Mouse (Mus musculus): ENCODE measurements around the gene Crim1. TPM values are rescaled to one million over a fixed set of nuclear protein-coding genes. Genes with fewer than 3 reads are reported as not detected.
A peak's percentile ranks its signal among the peaks of the same experiment; 100 is the strongest.

Gene Crim1
- total and polyA plus RNA-seq, 3 experiments: 14.1 to 72.8 (median 21.9) TPM

DNA sequence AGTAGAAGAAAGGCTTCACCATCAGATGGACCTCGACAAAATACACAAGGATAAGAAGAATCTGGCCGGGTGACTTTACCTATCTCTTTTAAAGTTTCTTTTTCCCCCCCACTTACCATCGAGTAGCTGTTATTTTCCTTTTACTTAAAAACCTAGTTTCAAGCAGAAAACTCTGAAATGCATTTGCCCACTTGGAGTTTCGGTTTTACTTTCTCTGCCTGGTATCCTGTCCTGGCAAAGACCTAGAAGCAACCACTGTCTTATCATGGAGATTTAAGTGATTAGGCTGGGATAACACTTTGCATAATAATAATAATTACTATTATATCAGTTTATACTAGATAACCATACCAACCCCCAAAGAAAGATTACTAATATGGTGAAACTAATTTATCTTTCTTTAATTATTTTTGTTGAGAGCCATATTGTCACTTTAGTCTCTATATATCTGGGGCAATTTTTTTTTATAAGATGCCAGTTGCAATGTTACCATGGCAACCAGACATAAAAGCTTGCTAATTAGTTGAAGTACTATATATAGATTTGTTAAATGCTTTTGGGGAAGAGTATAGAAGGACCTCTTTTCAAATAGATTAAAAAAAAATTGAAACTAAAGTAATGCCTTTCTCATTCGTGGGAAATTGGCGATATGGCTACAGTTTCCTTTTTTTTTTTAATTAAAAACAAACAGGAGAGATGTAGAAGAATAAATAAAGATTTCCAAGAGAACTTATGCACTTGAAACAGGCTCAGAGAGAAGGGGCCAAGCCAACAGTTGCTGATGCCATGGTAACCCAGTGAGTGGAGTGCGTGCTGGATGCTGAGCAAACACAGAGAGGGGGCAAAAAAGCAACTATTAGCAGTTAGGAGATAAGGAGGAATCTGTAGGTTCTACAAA, 74.8 kb downstream of the Crim1 start:
- TF ChIP-seq POLR2AphosphoS2 (IDR thresholded peaks at IDR 0.05; ENCODE audit: low read depth, low read length) (no peak), RAD21 (IDR thresholded peaks at IDR 0.05; ENCODE audit: low read depth, low read length) (no peak), MAX (IDR thresholded peaks at IDR 0.05; ENCODE audit: low read length) (no peak), CHD2 (IDR thresholded peaks at IDR 0.05; ENCODE audit: low read length) (no peak), JUND (conservative IDR thresholded peaks at IDR 0.05; ENCODE audit: low read depth, low read length) (0 out of 2 replicates have a peak, but pooled peaks have one; percentile 14), ZC3H11A (IDR thresholded peaks at IDR 0.05; ENCODE audit: low read depth, low read length) (no peak), POLR2A (IDR thresholded peaks at IDR 0.05; ENCODE audit: low read depth, low read length) (no peak), CHD1 (IDR thresholded peaks at IDR 0.05; ENCODE audit: low read depth, low read length) (no peak), HCFC1 (IDR thresholded peaks at IDR 0.05; ENCODE audit: low read depth, low read length) (no peak), GABPA (IDR thresholded peaks at IDR 0.05; ENCODE audit: insufficient replicate concordance, low read depth, low read length) (no peak), ETS1 (conservative IDR thresholded peaks at IDR 0.05; ENCODE audit: low read depth, low read length) (0 out of 2 replicates have a peak, but pooled peaks have one; percentile 15), IRF4 (IDR thresholded peaks at IDR 0.05; ENCODE audit: low read depth, low read length) (peak; percentile 84), EP300 (IDR thresholded peaks at IDR 0.05; ENCODE audit: low read length) (peak; percentile 73)
- H3K9ac ChIP-seq (ENCODE audit: insufficient read depth, low read depth): peak overlapping the region; percentile 52
- in situ Hi-C loops (cut with MboI; ENCODE audit: low pct_ligation_motif_present, low pct_unique_long_range_greater_than_20kb, low sequenced_read_pairs) (no loop called here), dilution Hi-C loops (cut with MboI; ENCODE audit: extremely low pct_ligation_motif_present, extremely low pct_unique_long_range_greater_than_20kb, low sequenced_read_pairs) (no loop called here)
- no peaks in the 10 kb centered on the region for H3K27me3 ChIP-seq (replicated peaks)
- peaks cover 43% of the 10 kb centered on the region for H3K79me2 ChIP-seq (replicated peaks; ENCODE audit: control insufficient read depth, extremely low read depth, insufficient read depth, poor library complexity, severe bottlenecking)
- H3K9me3 ChIP-seq (replicated peaks; ENCODE audit: low read length): no peaks in the 10 kb centered on the region
- no peak for DNase-seq (ENCODE audit: extremely low read depth)
- no peak overlapping the region for H3K4me3 ChIP-seq (replicated peaks in 1 of 3; ENCODE audit: low read depth in 2 of 3, low read length in 2 of 3, poor library complexity in 1 of 3)
- peak overlapping the region; percentile 86 for H3K4me2 ChIP-seq (ENCODE audit: insufficient read depth, low read depth, poor library complexity, severe bottlenecking)
- H3K27ac ChIP-seq (ENCODE audit: insufficient read depth, low read depth): peak overlapping the region; percentile 72
- peaks cover 8 to 45% of the 10 kb centered on the region in 2 experiments for H3K36me3 ChIP-seq (replicated peaks in 1 of 2; ENCODE audit: control insufficient read depth in 1 of 2, insufficient read depth in 1 of 2, low read length in 1 of 2)
- peaks cover 16 to 51% of the 10 kb centered on the region in 2 experiments for H3K4me1 ChIP-seq (ENCODE audit: control insufficient read depth in 1 of 2, insufficient read depth in 2 of 2)

DNA sequence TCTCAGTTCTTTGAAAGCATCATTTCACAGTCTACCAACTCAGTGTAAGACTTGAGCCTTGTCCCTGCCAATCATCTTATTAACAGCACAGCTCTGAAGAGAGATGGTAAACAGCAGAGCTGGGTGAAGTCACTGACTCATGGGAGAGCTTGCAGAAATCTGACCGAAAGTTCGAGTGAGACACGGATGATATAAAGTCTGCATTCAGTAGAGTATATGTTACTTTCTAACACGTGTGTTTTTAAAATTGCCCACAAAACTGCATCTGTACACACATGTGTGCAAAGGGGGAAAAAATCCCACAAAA, 75.4 kb downstream of the Crim1 start:
- H3K79me2 ChIP-seq (replicated peaks; ENCODE audit: control insufficient read depth, extremely low read depth, insufficient read depth, poor library complexity, severe bottlenecking): peaks cover 43% of the 10 kb centered on the region
- H3K4me2 ChIP-seq (ENCODE audit: insufficient read depth, low read depth, poor library complexity, severe bottlenecking): no peak overlapping the region
- no peak overlapping the region for H3K9ac ChIP-seq (ENCODE audit: insufficient read depth, low read depth)
- no peaks in the 10 kb centered on the region for H3K27me3 ChIP-seq (replicated peaks)
- H3K27ac ChIP-seq (ENCODE audit: insufficient read depth, low read depth): no peak overlapping the region
- H3K9me3 ChIP-seq (replicated peaks; ENCODE audit: low read length): no peaks in the 10 kb centered on the region
- dilution Hi-C loops (cut with MboI; ENCODE audit: extremely low pct_ligation_motif_present, extremely low pct_unique_long_range_greater_than_20kb, low sequenced_read_pairs) (no loop called here), in situ Hi-C loops (cut with MboI; ENCODE audit: low pct_ligation_motif_present, low pct_unique_long_range_greater_than_20kb, low sequenced_read_pairs) (no loop called here)
- no peak for DNase-seq (ENCODE audit: extremely low read depth)
- TF ChIP-seq CHD1 (IDR thresholded peaks at IDR 0.05; ENCODE audit: low read depth, low read length): no peak
- no peak for TF ChIP-seq HCFC1 (IDR thresholded peaks at IDR 0.05; ENCODE audit: low read depth, low read length)
- no peak for TF ChIP-seq TCF12 (IDR thresholded peaks at IDR 0.05; ENCODE audit: low read depth, low read length)
- no peak for TF ChIP-seq EP300 (IDR thresholded peaks at IDR 0.05; ENCODE audit: low read length)
- no peak for TF ChIP-seq NELFE (IDR thresholded peaks at IDR 0.05; ENCODE audit: low read depth, low read length)
- no peak for TF ChIP-seq ZNF384 (IDR thresholded peaks at IDR 0.05; ENCODE audit: low read depth, low read length)
- TF ChIP-seq KAT2A (IDR thresholded peaks at IDR 0.05; ENCODE audit: insufficient replicate concordance, low read length): no peak
- no peak for TF ChIP-seq MAFK (IDR thresholded peaks at IDR 0.05; ENCODE audit: insufficient replicate concordance, low read length)
- no peak for TF ChIP-seq BHLHE40 (IDR thresholded peaks at IDR 0.05; ENCODE audit: low read depth, low read length)
- H3K4me3 ChIP-seq (replicated peaks in 1 of 3; ENCODE audit: low read depth in 2 of 3, low read length in 2 of 3, poor library complexity in 1 of 3): no peak overlapping the region
- H3K36me3 ChIP-seq (replicated peaks in 1 of 2; ENCODE audit: control insufficient read depth in 1 of 2, insufficient read depth in 1 of 2, low read length in 1 of 2): peaks cover 12 to 48% of the 10 kb centered on the region in 2 experiments
- H3K4me1 ChIP-seq (ENCODE audit: control insufficient read depth in 1 of 2, insufficient read depth in 2 of 2): peaks cover 15 to 45% of the 10 kb centered on the region in 2 experiments

Measured in CH12.LX (cell line).